Mouse (Mus musculus) 416B (cell line): ENCODE measurements around the gene Gm379.

Source experiments
- DNase-seq: peaks from one replicate; pipeline ENCODE4 v3.0.0; 2011; ENCODE audit warnings: low read depth

Gm379 gene

GRCm38 (mm10) chrX:108664885-108665284 lies at the start of gene Gm379:
Gm379 (minus strand) TSS chrX:108664891.
- DNase-seq: no peak

- no peak for DNase-seq
Observed at GRCm38 (mm10) chrX:108704312-108704711, 39.6 kb upstream of the Gm379 start.

- DNase-seq: no peak
Observed at GRCm38 (mm10) chrX:108668868-108669267, 4.2 kb upstream of the Gm379 start.

DNA sequence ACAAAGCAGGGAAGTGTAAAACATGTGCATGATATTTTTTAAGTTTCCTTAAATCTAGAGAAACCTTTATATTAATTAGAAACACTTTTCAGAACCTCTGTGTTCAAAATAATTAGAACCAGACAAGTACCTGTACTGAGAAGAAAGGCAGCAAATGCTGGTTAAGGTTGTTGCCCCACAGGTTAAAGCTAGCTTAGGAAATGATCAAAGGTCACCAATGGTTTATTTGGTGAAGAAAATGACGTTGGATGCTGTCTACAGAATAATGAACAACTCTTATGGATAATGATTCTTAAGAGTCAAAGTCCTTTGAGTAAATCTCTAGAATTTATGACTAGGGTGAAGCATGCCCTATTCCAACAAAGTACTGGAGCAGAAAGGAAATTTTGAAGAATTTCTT lies 42.7 kb downstream of the Gm379 start:
- DNase-seq: no peak

- DNase-seq: no peak
Observed at GRCm38 (mm10) chrX:108620886-108621285, 43.8 kb downstream of the Gm379 start.
